Mouse (Mus musculus) ovary, adult 18-20 months (tissue): ENCODE data around the gene Cma1.
A peak's percentile ranks its signal among the peaks of the same experiment; 100 is the strongest.
"Not testable (repeated sequence)": the region's sequence is repeated elsewhere in the genome, so short reads cannot be mapped to it uniquely, and the experiment has no call there.

Source experiments
- DNase-seq: peaks from one replicate; pipeline ENCODE4 v3.0.0; 2022; ENCODE audit warnings: low spot score, mixed read lengths

Cma1 gene

DNA sequence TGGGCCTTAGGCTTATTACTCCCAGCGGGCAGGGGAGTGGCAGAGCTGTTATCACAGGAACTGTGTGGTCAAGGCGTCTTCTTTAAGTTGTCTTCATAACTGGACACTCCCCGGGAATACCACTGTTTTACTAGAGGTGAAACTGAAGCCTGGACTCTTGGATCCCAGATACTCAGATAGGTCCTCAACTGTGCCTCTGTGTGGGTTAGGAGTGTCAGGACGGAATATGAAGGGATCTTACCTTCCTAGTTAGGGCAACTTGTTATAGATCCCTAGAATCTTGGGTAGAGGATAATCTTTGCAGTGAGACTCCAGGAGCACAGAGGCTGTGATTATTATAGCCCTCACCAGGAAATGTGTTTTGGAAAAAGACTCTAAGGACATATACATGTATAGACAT is at the start of gene Cma1:
Gene Cma1 (minus strand): TSS at position 101 of the 400 bp plus-strand sequence.
- no peak for DNase-seq

DNA sequence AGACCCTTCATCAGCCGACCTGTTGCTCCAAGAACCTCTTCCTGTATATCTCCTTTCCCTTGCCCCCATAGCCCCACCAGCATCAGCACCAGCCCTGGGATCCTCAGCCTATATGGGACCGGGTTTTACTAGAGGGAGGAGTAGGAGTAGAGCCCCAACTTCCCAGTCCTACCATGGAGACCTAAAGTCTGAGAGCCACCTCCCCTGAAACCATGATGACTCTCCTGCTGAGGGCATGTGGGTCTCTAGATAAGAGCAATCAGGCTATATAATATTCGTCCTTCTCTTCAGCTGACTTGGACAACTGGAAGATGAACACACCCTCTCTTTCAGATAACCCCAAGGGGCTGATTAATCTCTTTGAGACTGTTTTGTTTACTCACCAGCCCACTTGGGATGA is 43.0 kb upstream of the Cma1 start:
- DNase-seq = not testable (repeated sequence)

DNA sequence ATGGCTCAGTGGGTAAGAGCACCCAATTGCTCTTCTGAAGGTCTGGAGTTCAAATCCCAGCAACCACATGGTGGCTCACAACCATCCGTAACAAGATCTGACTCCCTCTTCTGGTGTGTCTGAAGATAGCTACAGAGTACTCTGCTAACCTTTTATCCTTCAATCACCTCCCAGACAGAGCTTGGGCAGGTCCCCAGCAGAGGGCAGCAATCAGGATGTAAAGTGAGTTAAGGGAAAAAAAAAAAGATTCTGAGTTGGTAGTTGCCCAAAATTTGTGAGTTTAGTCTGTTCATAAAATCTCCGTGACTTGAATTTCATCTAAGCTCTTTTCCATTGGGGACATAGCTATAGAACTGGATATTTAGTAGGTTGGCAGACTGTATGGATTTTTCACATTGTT is 19.4 kb upstream of the Cma1 start:
- not testable (repeated sequence) for DNase-seq

DNA sequence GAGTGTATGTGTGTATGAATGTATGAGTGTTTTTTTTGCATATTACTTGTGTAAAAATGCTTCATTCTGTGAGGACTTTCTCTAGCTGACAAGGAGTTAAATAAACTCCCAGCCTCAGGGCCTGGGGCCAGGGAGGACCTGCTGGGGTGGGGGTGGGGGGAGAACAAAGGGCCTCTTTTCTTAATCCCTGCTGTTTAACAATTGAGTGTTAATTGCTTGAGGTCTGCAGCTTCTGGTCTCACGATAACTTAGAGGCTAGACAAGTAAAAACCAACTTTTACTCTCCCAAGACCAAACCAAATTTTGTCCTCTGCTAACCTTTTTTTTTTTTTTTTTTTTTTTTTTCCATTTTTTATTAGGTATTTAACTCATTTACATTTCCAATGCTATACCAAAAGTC is 18.8 kb upstream of the Cma1 start:
- no peak for DNase-seq

DNA sequence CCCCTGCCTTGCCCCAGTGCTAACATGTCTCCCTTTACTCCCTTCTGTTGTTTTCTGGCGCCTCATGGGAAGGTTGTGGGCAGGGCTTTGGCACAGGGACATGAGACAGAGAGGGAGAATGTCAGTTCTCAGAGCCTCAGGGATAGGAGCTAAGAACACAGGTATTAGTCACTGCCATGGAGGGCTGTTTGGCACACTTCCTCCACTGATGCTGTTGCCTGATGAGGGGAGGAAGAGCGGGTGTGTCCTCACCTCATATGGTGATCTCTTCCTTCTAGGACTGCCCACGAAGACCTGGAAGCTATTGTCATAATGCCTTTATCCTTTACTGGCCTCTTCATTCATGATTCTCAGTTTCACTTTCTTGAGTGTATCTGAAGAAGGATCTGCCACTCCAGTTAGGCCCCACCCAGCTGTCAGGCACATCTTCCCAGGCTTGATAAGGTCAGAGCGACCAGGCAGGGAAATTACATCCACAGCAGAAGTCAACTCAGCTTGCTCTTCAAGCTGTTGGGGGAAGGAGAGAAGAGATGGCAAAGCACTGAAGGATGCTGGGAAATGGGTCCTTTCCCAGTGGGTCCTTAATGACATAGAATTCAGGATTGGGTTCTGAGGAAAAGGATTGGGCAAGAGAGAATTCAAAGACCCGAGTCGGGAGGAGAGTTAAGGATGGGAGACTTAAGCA is 6.0 kb upstream of the Cma1 start, which contains the start of gene Cma2:
Gene Cma2 (plus strand): TSS at position 635 of the 685 bp plus-strand sequence.
- no peak for DNase-seq

DNA sequence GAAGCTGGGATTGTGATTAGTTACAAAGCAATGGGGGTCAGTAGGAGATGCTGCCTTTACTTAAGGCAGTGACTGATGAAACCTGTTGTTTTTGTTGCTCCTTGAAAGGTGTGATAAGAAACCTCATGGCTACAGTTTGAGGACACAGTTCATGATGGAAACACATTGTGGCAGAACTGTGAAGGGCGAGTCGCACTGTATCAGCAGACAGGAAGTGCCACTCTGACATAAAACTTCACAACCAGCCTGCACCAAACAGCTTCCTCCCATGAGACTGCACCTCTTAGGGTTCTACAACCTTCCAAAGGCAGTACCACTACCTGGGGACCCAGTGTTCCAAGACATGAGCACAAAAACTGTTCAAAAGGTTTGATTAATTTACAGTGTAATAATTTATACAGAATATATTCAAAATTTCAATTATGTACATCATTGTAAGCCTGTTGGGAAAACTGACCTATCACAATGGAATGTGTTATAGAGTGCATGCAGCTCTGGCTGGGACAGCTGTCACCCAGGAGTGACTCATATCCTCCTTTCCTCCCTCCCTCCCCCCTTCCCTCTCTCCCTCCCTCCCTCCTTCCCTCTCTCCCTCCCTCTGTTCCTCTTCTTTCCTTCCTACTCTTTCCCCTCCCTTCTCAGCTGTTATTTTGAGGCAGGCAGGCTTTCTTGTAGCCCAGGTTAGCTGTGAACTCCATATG is 1.9 kb upstream of the Cma1 start:
- DNase-seq = no peak

DNA sequence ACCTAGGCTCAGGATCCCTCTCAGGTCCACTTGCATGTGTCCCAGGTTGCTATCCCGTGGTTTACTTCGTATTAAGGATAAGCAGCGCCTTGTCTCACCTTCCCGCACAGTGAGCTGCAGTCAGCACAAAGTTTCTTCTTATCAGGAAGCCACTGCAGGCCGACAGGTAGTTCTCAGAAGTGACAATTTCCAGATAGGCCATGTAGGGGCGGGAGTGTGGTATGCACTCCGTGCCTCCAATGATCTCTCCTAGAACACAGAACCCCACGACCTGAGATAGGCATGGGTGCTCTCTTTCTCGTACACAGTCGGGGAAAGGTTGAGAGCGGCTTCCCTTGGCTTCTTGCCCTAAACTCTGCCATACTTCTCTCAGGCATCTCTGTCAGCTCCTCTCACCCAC is 874 bp downstream of the Cma1 start:
- no peak for DNase-seq

DNA sequence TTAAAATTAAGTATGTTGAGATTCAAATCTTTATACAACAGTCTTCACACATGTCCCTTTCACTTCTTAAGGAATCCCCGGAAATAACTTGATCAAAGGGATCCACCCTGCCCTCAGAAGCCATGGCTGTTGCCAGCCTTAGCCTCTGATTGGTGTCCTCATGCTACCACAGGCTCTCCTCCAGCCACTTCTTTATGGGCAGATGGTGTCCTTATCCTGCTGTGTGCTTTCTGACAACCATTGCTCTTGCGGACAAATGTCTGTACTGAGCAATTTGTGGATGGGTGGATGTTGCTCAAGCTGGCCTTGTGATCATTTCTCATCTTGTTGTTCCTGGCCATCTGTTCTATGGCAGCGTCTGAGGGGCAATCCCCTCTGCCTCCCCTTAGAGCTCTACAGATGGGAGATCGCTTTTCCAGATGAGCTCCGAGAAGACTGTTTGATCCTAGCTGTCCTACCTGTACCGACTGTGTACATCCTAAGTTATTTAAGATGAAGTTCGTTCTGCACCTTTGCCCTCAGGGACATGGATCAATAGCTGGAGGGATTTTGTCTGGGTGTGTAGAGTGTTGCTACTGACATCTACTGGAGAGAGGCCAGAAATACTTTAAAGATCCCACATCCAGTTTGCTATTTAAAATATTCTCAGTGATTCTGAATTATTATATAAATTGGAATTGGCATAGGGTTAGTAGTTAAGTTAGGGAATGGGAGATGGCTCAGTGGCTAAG is 4.2 kb downstream of the Cma1 start:
- no peak for DNase-seq

DNA sequence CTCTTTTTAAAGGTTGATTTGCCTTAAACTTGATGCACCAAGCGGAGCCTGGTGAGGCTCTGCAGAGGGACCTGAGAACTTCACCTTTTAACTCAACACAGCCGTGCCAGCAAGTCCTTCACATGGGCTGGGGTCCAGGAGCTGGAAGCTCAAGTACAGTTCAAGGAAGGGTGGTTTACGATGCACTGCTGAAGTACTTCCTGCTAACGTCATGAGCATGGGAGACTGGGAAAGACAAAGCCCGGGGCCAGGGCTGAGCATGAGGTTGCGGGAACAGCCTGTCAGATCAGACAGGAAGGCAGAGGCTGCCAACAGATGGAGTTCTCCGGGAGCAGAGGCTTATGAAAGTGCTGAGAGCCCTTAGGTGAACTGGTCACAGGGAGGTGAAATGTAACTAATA is 10.9 kb downstream of the Cma1 start:
- DNase-seq = no peak

DNA sequence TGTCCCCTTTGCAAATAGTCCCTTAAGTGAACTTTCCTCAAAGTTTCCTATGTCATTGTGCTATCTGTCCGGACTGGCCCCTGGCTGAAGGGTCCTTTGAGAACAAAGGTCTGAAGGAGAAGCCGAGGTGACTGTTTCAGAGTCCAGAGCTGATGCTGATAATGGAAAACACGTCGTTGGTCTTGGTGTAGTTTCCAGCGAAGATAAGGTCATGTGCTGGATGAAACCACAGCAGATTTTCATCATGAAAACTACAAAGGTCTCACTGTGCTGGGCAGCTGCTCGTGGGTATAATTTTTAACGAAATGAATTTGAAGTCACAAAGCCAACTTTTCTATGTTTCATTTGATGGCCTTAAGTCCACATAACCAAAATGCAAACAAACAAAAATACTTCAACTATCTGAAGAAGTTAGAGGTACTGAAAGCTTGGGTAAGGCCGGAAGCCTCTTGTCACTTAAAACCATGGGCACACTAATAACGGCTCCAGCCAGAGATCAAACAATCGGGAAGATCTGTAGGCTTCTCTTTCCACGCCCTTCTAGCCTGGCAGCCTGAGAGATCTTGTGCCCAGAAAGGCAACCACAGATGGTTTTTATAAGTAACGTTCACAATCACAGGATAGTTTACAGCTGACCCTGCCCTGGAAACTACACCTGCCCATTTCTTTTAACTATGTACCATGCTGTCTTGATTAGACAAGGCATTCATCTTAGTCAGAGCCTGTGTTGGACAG is 15.0 kb downstream of the Cma1 start:
- no peak for DNase-seq

DNA sequence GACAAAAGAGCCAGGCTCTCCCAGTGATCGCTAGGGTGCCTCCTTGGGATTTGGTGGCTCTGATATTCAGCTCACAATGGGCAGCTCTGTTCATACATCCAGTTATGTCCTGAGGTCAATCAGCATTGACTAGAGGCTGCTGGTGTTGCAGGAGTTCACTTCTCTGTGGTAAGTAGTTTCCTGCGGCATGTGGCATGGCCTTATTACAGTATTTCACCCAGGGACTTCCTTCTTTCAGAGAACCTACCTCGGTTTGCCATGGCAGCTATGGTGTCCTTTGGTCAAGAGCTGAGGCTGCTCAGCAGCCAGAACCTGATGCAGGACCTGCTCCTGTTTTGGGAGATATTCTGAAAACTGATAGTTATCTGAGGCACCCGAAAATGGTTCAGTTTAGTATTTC is 17.6 kb downstream of the Cma1 start:
- DNase-seq = no peak

DNA sequence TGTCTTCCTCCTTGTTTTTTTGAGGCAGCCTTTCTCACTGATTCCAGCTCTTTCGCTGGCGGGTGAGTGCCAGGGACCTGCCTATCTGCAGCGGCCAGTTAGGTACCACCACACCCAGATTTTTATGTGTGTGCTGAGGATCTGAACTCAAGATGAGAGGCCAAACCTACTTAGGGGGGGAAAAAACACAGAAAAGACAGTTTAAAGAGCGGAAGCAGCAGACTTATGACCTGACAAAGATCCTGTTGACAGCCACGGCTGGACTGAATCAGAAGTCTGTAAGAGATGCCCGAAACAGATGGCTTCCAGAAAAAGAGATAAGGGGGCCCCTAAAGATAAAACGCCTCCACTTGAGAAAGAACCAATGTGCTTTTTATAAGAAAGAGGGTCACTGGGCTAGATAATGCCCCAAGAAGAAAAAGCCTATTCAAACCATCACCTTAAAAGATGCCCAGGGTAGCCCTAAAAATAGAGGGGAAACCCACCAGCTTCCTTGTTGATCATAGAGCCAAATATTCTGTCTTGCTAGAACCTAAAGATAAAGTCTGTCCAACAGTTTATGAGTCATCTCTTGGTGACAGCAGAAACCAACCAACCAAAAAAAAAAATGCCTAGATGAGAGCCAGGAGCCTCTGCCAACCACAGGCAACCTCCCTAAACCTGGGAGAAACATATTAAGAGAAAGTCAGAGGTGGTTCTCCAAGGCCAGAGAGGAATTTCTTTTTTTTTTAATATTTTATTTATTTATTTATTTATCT is 21.8 kb downstream of the Cma1 start:
- DNase-seq = no peak

DNA sequence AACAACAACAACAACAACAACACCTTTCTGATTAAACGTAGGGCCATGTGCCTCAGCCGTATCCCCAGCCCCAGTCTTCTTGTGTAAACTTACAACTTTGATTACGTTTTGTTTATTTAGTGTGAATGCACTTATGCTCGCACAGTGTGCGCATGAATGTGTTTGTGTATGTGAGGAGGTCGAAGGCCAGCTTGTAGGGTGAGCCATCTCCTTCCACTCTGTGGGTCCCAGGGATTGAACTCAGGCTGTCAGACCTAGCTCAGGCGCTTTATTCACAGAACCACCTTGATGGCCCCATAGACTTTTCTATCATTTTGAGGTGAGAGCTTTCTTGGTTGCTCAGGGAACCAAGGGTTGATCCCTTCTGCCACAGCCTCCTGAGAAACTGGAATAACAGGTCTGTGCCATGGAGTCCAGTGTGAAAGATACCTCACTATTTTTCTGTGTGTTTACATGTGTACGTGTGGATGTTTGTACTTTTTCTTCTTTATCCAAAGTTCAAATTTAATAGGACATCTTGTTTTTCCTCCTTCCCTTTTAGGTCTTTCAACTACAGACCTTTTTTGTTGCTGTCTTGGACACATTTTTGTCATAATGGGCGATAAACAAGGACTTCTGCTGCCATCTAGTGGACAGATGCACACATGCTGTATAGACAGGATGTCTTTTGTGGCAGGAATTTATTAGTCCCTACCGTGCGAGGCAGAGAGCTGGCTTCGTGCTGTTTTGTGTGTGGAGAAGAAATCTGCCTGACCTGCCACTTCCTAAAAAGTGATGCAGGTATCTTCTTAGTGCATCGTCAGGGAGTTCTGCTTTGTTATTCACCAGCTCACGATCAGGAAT is 26.0 kb downstream of the Cma1 start:
- DNase-seq = peak; percentile 20

DNA sequence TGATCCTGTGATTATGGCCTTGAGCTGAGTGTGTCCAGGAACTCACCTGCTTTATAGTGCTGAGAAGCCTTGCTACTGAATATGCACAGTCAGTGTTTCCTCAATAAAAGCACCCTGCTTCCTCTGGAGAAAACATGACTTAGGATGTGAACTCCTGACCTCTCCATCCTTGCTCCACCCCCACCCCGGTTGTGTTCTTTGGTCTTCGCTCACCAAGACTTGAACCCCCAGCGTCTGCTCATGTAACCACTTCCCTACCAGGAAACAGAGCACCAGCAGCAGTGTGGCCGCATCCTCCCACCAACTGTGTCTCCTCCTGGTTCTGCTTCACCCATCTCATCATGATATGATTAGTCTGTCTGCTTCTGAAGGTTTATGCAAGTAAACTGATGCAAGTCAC is 31.1 kb downstream of the Cma1 start:
- no peak for DNase-seq

DNA sequence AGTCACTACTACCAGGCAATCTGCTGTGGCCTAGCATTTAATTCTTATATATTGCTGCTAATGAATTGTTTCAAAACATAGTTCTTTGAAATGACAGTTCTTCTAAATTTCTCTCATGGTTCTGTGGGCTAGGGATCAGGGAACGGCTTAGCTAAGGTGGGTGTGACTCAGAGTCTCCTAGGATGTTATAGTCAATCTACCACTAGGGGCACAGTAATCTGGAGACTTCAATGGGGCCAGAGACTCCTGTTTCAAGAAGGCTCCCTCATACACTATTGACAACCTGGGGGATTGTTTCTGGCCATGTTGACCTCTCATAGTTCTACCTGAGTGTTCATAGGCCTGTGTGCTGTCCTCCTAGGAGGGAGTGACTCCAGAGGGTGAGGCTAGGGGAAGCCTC is 39.0 kb downstream of the Cma1 start:
- no peak for DNase-seq

DNA sequence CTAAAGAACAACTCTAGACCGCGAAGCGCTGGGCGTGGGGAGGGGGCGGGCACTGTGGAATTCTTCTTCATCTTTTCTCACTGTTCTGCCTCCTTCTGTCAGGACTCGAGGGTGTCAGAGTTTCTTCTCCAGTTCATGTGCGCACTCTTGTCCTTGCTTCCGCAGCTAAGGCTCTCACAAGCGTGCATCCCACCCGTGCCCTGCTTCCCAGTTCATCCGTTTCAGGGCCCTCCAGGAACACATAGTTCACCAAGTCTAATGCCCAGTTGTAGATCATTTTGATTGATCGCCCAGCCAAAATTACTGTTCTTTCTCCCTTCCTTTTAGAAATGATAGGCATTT is 44.1 kb downstream of the Cma1 start:
- no peak for DNase-seq

DNA sequence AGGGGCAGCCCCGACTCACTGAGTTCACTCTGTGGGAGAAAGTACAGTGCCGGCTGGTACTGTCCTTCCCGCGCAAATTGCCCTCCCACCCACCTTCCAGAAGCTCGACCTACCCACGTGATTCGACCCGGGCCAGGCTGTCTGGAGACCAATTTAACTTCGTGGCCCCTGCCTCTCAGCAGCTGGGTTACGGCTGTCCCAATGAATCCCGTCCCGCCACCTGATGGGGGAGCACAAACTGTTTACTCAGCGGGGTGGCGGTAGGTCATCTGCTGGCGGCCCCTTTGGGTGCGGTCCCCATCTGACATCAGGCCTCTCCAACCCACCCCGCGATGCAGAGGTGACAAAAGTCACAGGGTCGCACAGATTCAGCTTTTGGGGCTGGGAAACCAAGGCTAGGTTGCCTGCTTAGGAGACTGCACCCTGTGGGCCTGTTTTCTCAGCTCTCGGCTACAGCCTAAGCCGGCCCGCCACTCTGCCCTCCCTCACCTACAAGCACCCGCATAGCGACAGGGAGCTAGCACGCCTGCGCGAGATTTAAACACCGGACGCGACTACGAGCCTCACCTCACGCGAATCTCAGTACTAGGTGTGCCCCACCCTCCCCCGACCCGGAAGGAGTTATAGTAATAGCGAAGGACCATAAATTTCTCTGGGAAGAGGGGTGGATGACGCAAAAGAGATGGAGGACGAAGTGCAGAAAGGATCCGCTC is 44.6 kb downstream of the Cma1 start, which contains the start of gene Sdr39u1:
Gene Sdr39u1 (minus strand): TSS at position 593 of the 713 bp plus-strand sequence.
- DNase-seq = peak; percentile 77

DNA sequence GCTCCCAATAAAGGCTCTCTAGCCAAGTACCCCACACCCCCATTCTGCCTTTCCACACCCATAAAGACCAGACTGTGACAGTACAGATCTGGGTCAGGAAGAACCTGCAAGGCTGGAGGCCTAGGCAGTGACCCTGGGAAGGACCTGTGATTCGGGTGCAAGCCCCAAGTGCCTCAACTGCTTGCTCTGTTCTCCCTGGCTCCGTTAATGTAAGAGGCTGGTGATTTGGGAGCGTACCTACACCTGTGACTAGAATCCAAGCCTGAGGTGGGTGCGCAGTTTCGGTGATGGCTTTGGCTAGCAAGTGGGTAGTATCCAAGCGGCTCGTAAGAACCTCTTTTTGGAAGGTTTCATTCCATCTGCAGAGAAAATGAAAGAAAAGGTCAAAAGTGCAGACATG is 45.5 kb downstream of the Cma1 start:
- DNase-seq = no peak

DNA sequence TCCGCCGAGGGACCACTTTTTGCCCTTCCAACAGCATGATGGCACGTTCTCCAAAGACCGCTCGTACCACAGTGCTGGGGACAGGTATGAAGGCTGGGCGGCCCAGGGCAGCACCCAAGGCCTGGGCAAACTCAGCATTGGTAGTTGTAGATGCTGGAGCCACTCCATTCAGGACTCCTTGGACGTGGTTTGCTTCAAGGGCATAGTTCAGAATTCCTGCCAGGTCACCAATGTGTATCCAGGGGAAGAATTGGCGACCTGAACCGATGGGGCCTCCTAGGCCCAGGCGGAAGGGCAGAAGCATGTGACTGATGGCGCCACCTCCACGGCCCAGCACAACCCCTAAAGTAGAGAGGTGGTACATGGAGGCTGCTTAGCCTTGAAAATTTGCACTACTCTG is 46.8 kb downstream of the Cma1 start:
- no peak for DNase-seq
